Mouse (Mus musculus): ENCODE measurements around the gene Usp40.
"Not testable (repeated sequence)": the region's sequence is repeated elsewhere in the genome, so short reads cannot be mapped to it uniquely, and the experiment has no call there.

The Usp40 gene

DNA sequence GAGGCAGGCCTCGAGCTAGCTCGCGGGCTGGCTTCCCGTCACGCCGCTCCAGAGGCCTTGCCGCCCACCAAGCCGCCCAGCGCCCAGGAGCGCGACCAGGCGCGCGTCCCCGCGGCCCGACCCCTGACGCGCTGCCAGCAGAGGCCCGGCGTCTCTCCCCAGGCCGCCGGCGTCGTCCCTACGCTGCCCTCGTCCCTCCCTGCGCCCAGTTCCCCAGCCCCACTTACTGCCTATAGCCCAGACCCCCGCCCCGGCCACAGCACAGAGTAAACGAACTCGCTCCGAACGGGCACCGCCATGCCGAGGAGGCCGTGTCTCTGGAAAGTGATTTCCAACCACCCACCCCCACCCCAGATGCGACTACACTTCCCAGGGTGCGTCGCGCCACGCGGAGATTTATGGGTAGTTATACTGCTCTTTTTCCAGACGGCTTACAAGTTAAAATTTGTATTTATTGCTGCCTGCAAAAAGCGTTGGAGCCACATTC, at the start of gene Usp40:
Gene Usp40 (minus strand): TSS at position 341 of the 487 bp plus-strand sequence.
- peak; percentile 83 for DNase-seq (ENCODE audit: low read depth, low spot score)

DNA sequence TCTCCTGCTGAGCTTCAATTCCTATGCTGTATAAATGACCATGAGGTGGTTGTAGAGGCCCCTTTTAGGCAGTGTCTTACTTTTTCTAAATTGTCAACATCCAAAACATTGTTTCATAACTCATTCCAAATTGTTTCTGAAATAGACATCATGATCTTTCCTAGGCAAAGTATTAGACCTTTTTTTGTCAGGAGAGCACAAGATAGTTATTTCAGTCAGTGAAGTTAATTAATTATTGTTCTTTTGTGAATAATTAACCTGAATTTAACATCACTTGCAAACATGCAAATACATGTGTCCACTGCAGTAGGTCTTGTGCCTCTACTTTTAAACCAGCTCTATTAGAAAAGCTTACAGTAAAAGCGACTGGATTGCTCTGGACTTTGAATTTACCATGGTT, 46.7 kb upstream of the Usp40 start, which contains the start of gene Ugt1a10:
Gene Ugt1a10 (plus strand): TSS at position 301 of the 400 bp plus-strand sequence.
- no peak for DNase-seq (ENCODE audit: low read depth, low spot score)

DNA sequence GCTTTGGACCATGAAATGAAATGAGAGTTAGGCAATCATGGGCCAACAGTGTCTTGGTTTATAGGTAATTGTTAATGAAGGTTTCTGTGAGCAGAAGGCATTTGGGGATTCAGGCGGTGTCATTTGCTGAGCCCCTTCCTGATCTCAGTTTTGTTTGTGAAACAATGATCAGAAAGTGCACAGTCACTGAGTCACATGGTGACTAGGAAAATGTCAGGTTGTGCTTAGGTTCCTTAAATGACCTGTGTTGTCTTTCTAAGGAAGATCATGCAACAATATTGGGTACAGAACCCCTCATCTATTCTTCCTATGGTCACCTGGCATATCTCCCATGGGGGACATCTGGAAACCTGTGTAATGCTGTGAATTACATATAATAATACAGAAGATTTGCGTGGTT, 39.1 kb upstream of the Usp40 start:
- DNase-seq (ENCODE audit: low read depth, low spot score) = not testable (repeated sequence)

DNA sequence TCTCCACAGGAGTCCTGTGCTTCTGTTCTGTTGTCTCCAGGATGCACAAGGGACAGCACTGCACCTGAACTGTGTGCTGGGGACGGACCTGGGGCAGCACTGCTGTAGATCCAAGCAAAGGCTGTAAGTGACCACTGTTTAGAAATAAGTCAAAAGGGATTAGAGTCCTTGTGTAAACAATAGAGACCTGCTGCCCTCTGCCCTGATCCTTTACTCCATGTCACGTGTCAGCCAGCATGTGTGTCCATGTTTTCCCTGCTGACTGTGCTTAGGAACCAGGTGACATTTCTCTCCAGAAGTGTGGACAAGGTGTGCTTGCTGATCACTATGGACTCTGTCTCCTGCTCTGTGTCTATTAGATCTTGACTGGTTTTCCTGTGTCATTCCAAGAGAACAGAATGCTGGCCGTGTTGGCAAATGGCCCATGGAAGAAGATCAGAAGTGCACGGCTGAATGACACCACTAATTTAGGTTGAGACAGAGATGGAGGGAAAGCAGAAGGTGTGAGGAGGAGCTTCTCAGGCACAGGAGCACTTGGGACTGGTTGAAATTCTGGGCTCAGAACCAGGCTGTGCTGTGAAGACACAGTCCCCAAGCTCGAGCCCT, 36.6 kb upstream of the Usp40 start:
- DNase-seq (ENCODE audit: low read depth, low spot score) = not testable (repeated sequence)

DNA sequence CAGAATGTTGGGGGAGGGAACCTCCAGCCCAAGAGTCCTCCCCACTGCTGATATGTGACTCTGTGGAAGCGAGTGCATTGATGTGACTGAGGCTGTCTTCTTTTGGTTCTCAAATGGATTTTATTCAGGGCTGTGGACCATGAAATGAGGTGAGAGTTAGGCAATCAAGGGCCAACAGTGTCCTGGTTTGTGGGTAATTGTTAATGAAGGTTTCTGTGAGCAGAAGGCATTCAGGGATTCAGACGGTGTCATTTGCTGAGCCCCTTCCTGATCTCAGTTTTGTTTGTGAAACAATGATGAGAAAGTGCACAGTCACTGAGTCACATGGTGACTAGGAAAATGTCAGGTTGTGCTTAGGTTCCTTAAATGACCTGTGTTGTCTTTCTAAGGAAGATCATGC, 34.7 kb upstream of the Usp40 start:
- DNase-seq (ENCODE audit: low read depth, low spot score) = not testable (repeated sequence)

DNA sequence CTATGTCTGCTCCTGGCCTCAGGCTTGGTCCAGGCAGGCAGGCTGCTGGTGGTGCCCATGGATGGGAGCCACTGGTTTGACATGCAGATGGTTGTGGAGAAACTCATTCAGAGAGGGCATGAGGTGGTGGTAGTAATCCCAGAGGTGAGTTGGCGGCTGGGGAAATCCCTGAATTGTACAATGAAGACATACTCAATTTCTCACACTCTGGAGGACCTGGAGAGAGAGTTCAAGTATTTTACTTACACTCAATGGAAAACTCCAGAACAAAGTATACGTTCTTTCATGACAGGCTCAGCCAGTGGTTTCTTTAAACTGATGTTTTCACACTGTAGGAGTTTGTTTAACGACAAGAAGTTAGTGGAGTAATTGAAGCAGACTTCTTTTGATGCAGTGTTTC, 16.9 kb upstream of the Usp40 start:
- not testable (repeated sequence) for DNase-seq (ENCODE audit: low read depth, low spot score)

DNA sequence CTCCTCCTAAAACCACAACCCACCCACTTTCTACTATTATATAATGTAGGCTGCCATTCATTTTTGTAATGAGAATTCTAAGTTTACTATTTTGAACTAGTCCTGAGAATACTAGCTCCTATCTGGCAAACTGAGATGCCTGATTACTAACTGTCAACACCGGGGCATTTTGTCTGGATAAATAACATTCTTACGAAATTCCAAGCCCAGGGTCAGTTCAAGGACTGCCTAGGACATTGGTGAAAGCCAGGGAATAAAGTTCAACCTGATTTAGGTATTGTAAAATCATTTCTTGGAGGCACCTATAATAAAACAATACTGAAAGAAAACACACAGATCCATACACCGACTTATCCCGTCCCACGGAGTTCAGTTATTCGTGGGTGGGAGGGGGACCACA, 7.0 kb upstream of the Usp40 start:
- no peak for DNase-seq (ENCODE audit: low read depth, low spot score)

DNA sequence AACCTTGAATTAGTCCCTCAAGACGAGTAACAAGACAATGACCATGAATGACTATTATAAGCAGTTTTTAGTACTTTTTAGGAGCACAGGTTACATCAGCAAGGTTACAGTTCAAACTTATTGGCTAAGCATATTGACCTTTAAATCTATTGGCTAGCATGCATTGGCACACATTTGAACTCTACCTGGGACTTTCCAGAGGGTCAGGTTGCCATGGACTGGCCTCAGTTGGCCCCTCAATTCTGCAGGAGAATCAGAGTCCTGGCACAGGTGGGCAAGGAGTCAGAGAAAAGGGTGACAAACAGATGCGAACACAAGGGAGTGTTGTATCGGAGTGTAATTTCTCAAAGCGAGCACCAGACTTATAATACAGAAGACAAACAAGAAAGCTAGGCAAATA, 6.3 kb upstream of the Usp40 start:
- no peak for DNase-seq (ENCODE audit: low read depth, low spot score)

DNA sequence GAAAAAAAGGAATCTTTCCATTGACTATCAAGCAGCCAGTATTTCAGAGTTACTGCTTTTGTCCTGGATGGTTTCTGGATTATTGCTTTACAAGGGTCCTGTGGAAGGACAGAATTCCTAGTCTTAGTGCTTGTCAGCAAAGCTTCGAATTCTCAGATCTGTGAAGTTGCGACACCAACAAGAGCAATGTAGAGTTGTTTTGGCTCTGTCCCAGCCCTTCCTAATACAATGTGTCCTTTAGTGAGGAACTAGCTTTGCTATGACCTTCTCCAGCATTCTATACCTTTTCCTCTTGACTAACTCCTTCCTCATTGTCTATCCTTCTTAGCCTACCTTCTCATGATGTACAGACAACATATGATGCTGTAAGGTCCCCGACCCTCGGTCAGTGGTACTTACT, 5.8 kb upstream of the Usp40 start:
- no peak for DNase-seq (ENCODE audit: low read depth, low spot score)

DNA sequence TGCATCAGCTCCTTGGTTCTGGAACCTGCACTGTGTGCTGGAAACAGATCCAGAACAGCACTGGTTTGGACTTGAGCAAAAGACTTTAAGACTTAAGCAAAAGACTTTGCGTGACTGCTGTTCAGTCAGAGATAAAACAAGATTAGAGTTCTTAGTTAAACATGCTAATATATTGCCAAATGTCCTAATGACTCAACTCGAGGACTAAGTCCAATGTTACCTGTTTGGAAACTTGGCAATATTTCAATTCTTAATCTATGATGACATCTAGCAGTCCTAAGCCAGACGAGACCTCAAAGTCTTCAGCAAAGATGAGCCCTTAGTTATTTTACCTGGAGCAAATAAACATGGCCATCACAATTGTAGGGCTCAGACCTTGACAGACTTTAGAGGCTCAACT, 5.4 kb upstream of the Usp40 start:
- DNase-seq (ENCODE audit: low read depth, low spot score) = no peak

DNA sequence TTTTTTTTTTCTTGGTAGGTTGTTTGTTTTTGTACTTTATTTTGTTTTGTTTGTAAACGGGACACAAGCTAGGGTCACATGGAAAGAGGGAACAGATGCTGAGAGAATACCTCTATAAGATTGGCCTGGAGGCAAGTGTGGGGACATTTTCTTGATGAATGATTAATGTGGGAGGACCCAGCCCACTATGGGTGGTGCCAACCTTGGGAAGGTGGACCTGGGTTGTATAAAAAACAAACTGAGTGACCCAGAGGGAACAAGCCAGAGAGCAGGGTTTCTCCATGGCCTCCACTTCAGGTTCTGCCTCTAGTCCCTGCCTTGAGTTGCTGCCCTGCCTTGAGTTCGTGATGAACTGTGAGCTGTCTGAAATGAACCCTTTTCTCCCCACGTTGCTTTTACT, 1.2 kb upstream of the Usp40 start:
- no peak for DNase-seq (ENCODE audit: low read depth, low spot score)

DNA sequence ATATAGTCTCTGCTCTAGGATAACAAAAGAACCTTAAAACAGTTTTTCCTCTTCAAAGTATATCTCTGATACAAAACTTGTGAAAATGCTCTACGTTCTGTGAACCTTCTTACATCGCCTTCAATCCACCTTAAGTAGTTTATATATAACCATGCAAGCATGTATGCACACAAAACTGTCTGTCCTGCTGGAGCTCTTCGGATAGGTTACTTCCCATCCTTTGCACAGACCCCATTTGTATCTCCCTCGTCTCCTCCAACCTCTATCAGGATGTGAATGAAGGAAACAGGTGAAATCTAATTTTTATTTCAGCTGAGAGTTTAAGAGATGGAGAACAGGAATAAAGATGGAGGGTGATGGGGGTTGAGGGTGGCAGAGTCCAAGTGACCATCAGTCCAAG, 384 bp upstream of the Usp40 start:
- no peak for DNase-seq (ENCODE audit: low read depth, low spot score)

DNA sequence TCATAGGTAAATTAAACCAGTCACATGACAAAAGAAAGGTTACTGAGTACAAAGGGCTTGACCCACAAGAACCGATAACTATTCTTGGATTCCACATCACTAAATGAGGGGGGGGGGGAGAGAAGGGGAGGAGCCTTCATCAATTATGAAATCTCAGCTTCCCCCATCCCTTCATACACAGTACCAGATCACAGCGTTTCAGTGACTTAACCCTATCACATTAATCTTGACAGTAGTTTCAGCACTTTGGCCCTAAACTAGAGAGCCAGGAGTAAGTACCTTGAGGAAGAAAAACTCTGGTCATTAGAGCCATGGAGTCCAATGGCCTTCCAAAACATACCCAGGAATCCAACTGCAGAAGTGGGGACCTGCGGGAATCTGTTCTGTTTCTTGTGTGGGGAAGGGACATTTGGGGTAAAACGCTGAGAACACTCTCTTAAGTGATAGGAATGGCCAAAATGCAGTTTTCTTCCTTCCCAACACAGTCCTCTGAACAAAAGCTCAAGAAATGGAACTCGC, 600 bp downstream of the Usp40 start:
- no peak for DNase-seq (ENCODE audit: low read depth, low spot score)

DNA sequence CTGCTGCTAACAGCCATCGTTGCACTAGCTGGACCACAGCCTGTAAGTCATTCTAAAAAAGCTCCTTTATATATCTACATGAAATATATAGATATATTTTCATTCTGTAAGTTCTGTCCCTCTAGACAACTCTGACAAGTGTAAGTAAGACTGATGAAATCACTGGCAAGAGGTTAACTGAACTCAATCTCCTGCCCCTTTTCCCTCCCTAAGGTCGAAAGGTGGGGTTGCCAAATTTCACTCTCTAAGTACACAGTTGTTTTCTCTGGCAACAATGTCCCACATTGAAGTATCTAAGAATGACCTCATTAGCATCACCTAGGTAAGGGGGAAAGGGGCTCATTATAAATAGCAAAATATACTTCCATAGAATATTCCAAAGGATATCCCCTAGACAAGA, 15.6 kb downstream of the Usp40 start:
- no peak for DNase-seq (ENCODE audit: low read depth, low spot score)

DNA sequence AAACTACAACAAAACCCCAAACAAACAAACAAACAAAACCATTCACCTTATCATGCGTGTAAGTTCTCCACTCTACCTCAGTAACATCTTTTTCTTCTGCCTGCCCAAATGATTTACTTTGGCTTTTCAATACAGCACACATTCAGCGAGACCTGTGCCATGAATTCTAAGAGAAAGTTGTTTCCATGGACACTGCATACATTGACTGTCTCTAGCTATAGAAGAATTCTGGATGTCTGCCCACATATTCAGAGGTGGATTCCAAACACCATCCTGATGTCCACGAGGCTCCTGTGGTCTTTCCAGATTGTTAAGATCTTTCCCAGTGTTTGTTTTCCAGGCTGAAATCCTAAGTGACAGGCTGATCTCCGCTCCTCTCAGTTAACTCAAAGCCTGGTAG, 26.1 kb downstream of the Usp40 start:
- DNase-seq (ENCODE audit: low read depth, low spot score) = no peak

DNA sequence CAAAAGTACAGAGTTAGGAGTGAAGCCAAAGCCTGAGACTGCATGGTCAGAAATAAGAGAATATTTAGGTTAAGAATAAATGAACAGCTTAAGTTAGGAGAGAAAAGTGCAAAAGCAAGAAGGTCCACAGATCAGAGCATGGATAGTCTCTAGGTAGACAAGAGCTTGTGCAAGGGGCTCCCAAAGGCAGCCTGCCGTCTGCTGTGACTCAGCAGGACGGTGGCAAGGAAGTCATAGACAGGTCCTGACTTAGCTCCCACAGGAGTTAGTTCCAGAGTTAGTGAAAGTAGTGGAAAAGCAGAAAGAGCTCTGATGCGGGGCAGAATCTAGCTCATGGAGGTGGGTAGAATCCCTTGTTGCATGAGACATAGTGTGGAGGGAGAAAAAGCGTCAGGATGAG, 38.0 kb downstream of the Usp40 start:
- no peak for DNase-seq (ENCODE audit: low read depth, low spot score)

DNA sequence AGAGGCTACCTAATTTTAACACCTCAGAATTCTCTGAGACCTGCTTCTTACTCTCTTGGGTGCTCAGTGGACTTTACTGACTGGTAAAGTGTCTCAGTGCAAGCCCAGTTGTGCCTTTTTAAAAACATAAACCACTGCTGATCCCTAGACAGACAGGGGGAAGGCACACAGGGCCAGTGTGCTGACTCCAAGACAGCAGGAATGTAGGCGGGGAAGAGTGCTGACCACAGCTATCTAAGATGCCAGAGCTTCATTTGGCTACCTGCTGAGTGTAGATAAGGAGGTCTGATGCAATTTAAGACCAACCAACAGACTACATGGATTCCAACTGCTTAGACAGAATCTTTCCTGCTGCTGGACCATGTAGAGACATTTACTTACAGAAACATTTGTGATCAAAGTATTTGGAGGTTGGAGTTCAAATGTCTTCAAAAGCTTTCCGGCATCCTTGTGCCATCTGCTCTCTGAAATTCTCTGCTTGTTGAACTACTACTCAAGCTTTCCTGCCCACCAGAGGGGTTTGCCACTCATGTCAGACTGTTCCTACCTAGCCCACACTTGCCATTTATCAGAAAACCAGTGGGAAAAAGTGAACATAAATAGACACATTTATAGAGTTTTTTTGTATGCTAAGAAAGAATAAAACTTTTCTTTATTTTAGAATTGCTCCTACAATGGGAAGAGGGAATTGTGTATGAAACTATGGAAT, 46.7 kb downstream of the Usp40 start:
- DNase-seq (ENCODE audit: low read depth, low spot score) = no peak

DNA sequence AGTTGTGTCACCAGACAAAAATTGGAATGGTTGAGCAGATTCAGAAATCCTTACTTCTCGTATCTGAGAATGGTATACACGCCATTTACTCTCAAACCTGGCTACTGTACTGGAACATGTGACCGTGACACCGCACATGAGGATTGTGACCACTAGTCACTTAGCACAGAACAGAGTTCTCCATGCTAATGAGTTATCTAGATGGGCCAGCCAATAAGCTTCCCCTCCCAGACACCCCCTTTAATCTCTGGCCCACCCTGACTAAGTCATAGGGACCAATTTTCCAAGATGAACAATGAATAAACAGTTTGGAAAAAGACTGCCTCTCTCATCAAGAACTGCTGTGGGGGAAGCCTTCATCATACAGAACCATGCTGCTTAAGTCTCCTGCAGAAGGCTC, 47.6 kb downstream of the Usp40 start:
- no peak for DNase-seq (ENCODE audit: low read depth, low spot score)

DNA sequence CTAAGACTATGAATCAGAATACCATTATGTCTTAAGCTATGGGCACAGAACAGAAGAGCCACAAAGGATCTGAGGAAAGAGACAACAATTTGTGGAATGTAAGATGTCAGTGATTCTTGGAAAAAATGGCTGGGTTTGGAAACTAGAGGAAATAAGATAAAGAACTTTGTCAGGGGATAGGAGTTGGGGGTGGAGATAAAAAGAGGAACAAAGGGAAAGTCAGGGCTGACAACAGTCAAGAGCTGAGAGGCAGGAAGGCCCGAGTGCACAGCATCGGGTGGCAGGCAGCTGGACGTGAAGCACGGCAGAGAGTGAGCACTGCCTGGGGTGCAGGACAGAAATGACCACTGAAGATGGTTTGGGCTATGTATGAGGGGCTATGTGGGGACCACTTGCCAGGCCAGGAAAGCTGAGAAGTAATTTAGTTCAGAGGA, 48.3 kb downstream of the Usp40 start:
- DNase-seq (ENCODE audit: low read depth, low spot score) = no peak

DNA sequence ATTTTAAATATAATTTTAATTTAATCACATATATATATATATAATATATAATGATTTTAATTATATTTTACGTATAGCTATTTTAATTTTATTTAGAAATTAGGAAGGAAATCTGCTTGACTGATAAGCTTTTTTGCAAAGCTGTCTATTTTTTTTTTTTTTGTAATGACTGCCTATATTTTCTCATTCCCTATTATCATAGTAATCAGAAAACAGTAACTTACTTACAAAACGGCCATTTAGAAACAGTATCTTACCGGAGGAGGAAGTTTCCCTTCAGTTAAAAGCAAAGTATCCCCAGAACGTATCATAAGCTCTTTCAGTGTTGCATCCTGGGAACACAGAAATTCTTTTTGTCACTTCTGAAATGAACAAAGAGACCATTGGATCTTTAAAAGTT, 48.8 kb downstream of the Usp40 start:
- DNase-seq (ENCODE audit: low read depth, low spot score) = no peak

DNA sequence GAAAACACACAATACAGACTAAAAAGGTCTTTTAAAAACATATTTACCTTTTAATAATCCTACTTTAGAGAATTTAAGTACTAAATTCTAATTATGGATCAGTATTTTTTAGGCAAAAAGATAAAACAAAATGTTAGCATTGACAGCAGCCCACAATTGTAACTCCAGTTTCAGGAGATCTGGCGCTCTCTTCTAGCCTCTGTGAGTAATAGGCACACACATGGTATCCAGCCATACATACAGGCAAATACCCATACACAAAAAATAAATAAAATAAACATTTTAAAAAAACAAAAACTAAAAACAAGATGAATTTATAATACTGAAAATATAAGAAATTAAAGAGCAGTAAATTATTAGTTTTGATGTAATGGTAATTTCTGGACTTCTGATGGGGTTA, 49.4 kb downstream of the Usp40 start:
- DNase-seq (ENCODE audit: low read depth, low spot score) = no peak

DNA sequence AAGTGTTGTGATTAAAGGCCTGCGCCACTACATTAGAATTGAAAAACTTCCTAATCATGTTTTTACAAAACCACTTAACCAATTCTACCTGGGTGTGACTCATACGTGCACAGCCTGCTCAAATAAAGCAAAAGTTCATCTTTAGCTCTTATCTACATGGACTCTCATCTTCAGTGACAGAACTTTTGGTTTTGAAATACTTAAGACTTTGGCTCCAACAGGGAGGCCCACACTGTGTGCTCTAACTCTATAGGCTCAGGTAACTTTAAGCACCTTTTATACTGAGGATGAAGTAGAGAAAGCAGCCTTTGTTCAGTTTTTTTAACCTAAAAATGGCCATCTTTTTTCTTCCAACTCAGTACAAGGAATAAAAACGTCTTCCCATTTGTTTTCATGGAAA, 55.3 kb downstream of the Usp40 start:
- DNase-seq (ENCODE audit: low read depth, low spot score) = no peak

DNA sequence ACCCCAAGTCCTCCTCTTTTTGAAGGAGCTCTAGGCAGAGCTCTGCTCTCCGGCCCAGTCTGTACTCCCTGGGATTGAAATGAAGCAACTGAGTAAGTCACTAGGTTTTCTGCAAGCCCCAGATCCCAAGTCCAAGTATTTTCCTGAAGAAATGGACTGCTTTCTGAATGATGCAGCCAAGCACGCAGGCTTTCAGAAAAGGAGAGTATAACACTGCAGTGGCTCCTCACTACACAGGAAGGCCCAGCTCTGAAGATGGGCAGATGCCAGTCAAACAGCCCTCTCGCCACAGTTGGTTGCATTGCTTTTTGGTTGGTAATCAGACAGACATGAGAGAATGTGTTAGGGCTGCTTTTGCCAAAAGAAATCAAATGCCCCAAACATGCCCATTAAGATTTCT, 56.7 kb downstream of the Usp40 start:
- no peak for DNase-seq (ENCODE audit: low read depth, low spot score)
